Mouse (Mus musculus) ES-E14 (cell line): Measurements from ENCODE around the gene Dse. TPM values are rescaled to one million over a fixed set of nuclear protein-coding genes. Genes with fewer than 3 reads are reported as not detected.

Experiments
- DNase-seq: peaks from one replicate; pipeline ENCODE4 v3.0.0-alpha.2; 2013; ENCODE audit warnings: low read depth, low spot score
- H3K27ac ChIP-seq: 2 replicates; pipeline ENCODE4 v1.5.1; 2012; ENCODE audit warnings: low read depth, mild to moderate bottlenecking, low read length, moderate library complexity, mixed read lengths; ENCODE audit not compliant: poor library complexity, insufficient read depth, severe bottlenecking
- H3K36me3 ChIP-seq: 2 replicates; pipeline ENCODE4 v1.6.1; 2012; ENCODE audit warnings: mild to moderate bottlenecking, low read length, moderate library complexity, mixed read lengths; ENCODE audit not compliant: control insufficient read depth, poor library complexity, insufficient read depth, severe bottlenecking
- H3K4me1 ChIP-seq, 2 experiments: fragments of 150-350 bp in 1 of 2; sonication (generic) in 1 of 2; 2 replicates each; pipeline ENCODE4 v1.6.1; 2012; ENCODE audit warnings: low read length in 2 of 2, mild to moderate bottlenecking in 1 of 2, mixed read lengths in 1 of 2; ENCODE audit not compliant: control insufficient read depth in 2 of 2, insufficient read depth in 2 of 2, poor library complexity in 1 of 2
- H3K4me3 ChIP-seq, 2 experiments: fragments of 150-350 bp in 1 of 2; sonication (generic) in 1 of 2; 2 replicates each; pipeline ENCODE4 v1.5.1; 2012; ENCODE audit warnings: low read length in 2 of 2, low read depth in 1 of 2, mild to moderate bottlenecking in 1 of 2, mixed read lengths in 1 of 2; ENCODE audit not compliant: insufficient read depth in 1 of 2, poor library complexity in 1 of 2, severe bottlenecking in 1 of 2
- H3K9ac ChIP-seq: 2 replicates; pipeline ENCODE4 v1.6.1; 2012; ENCODE audit warnings: low read depth, mild to moderate bottlenecking, low read length, mixed read lengths; ENCODE audit not compliant: poor library complexity, insufficient read depth, severe bottlenecking
- H3K9me3 ChIP-seq: fragments of 150-350 bp; sonication (generic); 2 replicates; pipeline ENCODE4 v1.6.1; 2012; ENCODE audit warnings: low read depth, mild to moderate bottlenecking, low read length; ENCODE audit not compliant: control insufficient read depth, insufficient read depth
- CHD2 ChIP-seq: IDR thresholded peaks from 2 replicates; pipeline ENCODE4 v1.6.1; 2014; ENCODE audit warnings: mild to moderate bottlenecking, low read depth, low read length, inconsistent platforms
- HCFC1 ChIP-seq: IDR thresholded peaks from 2 replicates; pipeline ENCODE4 v1.6.1; 2012; ENCODE audit warnings: low read length, inconsistent platforms, borderline replicate concordance; ENCODE audit not compliant: insufficient read depth
- MAFK ChIP-seq: IDR thresholded peaks from 2 replicates; pipeline ENCODE4 v1.6.1; 2014; ENCODE audit warnings: mild to moderate bottlenecking, low read depth, low read length, inconsistent platforms; ENCODE audit not compliant: insufficient read depth
- ZC3H11A ChIP-seq: IDR thresholded peaks from 2 replicates; pipeline ENCODE4 v1.6.1; 2012; ENCODE audit warnings: low read depth, mild to moderate bottlenecking, inconsistent platforms, low read length, borderline replicate concordance
- ZNF384 ChIP-seq: IDR thresholded peaks from 2 replicates; pipeline ENCODE4 v1.6.1; 2012; ENCODE audit warnings: low read depth, low read length, inconsistent platforms
- in situ Hi-C, 2 experiments: fragments of 600-800 bp; cut with MboI; formaldehyde crosslinking; loops; one replicate each; pipeline ENCODE4 v1.15.1; 2025; ENCODE audit warnings: low sequenced_read_pairs in 2 of 2, inconsistent platforms in 1 of 2; ENCODE audit not compliant: unreplicated experiment in 2 of 2
- total RNA-seq: library from RNA; depleted of rRNA; stranded (reverse); fragments of 300-350 nt; gene quantifications from 2 replicates; pipeline ENCODE4 v1.2.3, GENCODE M21; 2012

Dse gene
- total RNA-seq, 1 experiment = 118 TPM

- Histone ChIP-seq H3K27ac (no peak overlapping the region), H3K4me1 (peaks cover 2 to 8% of the 10 kb centered on the region in 2 experiments; a peak in 1 of 4 replicates), H3K36me3 (no peaks in the 10 kb centered on the region), H3K4me3 (no peak overlapping the region), H3K9ac (no peak overlapping the region), H3K9me3 (no peaks in the 10 kb centered on the region)
- no peak for TF ChIP-seq ZNF384
- no peak for TF ChIP-seq HCFC1
- TF ChIP-seq CHD2 = no peak
- TF ChIP-seq ZC3H11A = no peak
- in situ Hi-C loops = no loop called here
- DNase-seq = no peak
Measured at GRCm38 (mm10) chr10:34209951-34210350, 2.4 kb upstream of the Dse start.

GRCm38 (mm10) chr10:34208031-34208430 is 516 bp upstream of the Dse start:
- H3K4me3 ChIP-seq = peak overlapping the region; percentile 81 to 90
- H3K4me1 ChIP-seq = peaks cover 2 to 4% of the 10 kb centered on the region in 2 experiments; a peak in 1 of 4 replicates
- in situ Hi-C loops = no loop called here
- H3K9me3 ChIP-seq = no peaks in the 10 kb centered on the region
- H3K27ac ChIP-seq = peak overlapping the region; percentile 76
- no peaks in the 10 kb centered on the region; the same call in 1 of the 2 replicates for H3K36me3 ChIP-seq
- TF ChIP-seq CHD2 (no peak), ZNF384 (no peak), HCFC1 (no peak), ZC3H11A (no peak), MAFK (no peak)
- H3K9ac ChIP-seq = peak overlapping the region; percentile 87; the same call in 1 of the 2 replicates
- DNase-seq = no peak

GRCm38 (mm10) chr10:34206783-34207502 is 572 bp downstream of the Dse start:
- peak; percentile 61 for DNase-seq
- Histone ChIP-seq H3K27ac (peak overlapping the region; percentile 76), H3K36me3 (no peaks in the 10 kb centered on the region; the same call in 1 of the 2 replicates), H3K9ac (peak overlapping the region; percentile 87), H3K4me1 (peaks cover 2 to 4% of the 10 kb centered on the region in 2 experiments; a peak in 1 of 4 replicates), H3K9me3 (no peaks in the 10 kb centered on the region), H3K4me3 (peak overlapping the region; percentile 81 to 90)
- in situ Hi-C loops = no loop called here
- TF ChIP-seq ZC3H11A = no peak
- TF ChIP-seq MAFK = 0 out of 2 replicates have a peak, but pooled peaks have one; percentile 7
- 0 out of 2 replicates have a peak, but pooled peaks have one; percentile 52 for TF ChIP-seq HCFC1
- TF ChIP-seq ZNF384 = no peak

- Histone ChIP-seq H3K9me3 (no peaks in the 10 kb centered on the region), H3K27ac (peak overlapping the region; percentile 76), H3K4me3 (peak overlapping the region; percentile 81 to 90), H3K9ac (peak overlapping the region; percentile 87), H3K36me3 (no peaks in the 10 kb centered on the region; the same call in 1 of the 2 replicates), H3K4me1 (peaks cover 2 to 4% of the 10 kb centered on the region in 2 experiments; a peak in 1 of 4 replicates)
- DNase-seq = no peak
- TF ChIP-seq MAFK (no peak), ZNF384 (no peak), CHD2 (no peak), HCFC1 (no peak), ZC3H11A (no peak)
- in situ Hi-C loops = no loop called here
Measured at GRCm38 (mm10) chr10:34206436-34206782, 1.1 kb downstream of the Dse start.
